Mouse (Mus musculus): ENCODE measurements around the gene H2-M10.5. TPM values are rescaled to one million over a fixed set of nuclear protein-coding genes. Genes with fewer than 3 reads are reported as not detected.

The H2-M10.5 gene
- polyA plus RNA-seq, 1 experiment = not detected

- TF ChIP-seq POLR2A (IDR thresholded peaks at IDR 0.05; ENCODE audit: extremely low read depth, insufficient read depth, low read length) (no peak), CTCF (IDR thresholded peaks at IDR 0.05; ENCODE audit: extremely low read depth, insufficient read depth, low read length) (no peak)
These were observed 39.2 kb downstream of the H2-M10.5 start, which contains the start of gene H2-M10.6 for GRCm38 (mm10) chr17:36811871-36812270. H2-M10.6 (plus strand) TSS chr17:36812171.

GRCm38 (mm10) chr17:36824005-36824404 is 51.3 kb downstream of the H2-M10.5 start:
- Histone ChIP-seq H3K27ac (ENCODE audit: insufficient read depth, low read length) (no peak overlapping the region), H3K4me3 (ENCODE audit: insufficient read depth, low read length) (no peak overlapping the region), H3K4me1 (ENCODE audit: control insufficient read depth, insufficient read depth, low read length) (no peaks in the 10 kb centered on the region)
- TF ChIP-seq CTCF (IDR thresholded peaks at IDR 0.05; ENCODE audit: extremely low read depth, insufficient read depth, low read length) = peak; percentile 59
- no peak for TF ChIP-seq POLR2A (IDR thresholded peaks at IDR 0.05; ENCODE audit: extremely low read depth, insufficient read depth, low read length)

More at GRCm38 (mm10) chr17:36811871-36812270, 39.2 kb downstream of the H2-M10.5 start, which contains the start of gene H2-M10.6:
- Histone ChIP-seq H3K27ac (ENCODE audit: insufficient read depth, low read length) (no peak within 1 kb of the TSS), H3K4me1 (ENCODE audit: control insufficient read depth, insufficient read depth, low read length) (no peaks in the 10 kb centered on the region), H3K4me3 (ENCODE audit: insufficient read depth, low read length) (no peak within 1 kb of the TSS)

- no peaks in the 10 kb centered on the region for H3K4me1 ChIP-seq (ENCODE audit: control insufficient read depth, insufficient read depth, low read length)
- no peak for TF ChIP-seq POLR2A (IDR thresholded peaks at IDR 0.05; ENCODE audit: extremely low read depth, insufficient read depth, low read length)
- 0 out of 2 replicates have a peak, but pooled peaks have one; percentile 8 for TF ChIP-seq CTCF (IDR thresholded peaks at IDR 0.05; ENCODE audit: extremely low read depth, insufficient read depth, low read length)
- no peak overlapping the region for H3K27ac ChIP-seq (ENCODE audit: insufficient read depth, low read length)
- H3K4me3 ChIP-seq (ENCODE audit: insufficient read depth, low read length) = no peak overlapping the region
These were observed 52.8 kb downstream of the H2-M10.5 start for GRCm38 (mm10) chr17:36825525-36825924.

Other genes starting within 250 kb of the H2-M10.5 start
- gene H2-M11, start 225.8 kb upstream of the H2-M10.5 start, polyA plus RNA-seq (2012; rRNA removed) = not detected in 2 replicates
- gene H2-M9, start 130.2 kb upstream of the H2-M10.5 start, polyA plus RNA-seq (2012; rRNA removed) = not detected in 2 replicates
- gene H2-M1, start 100.7 kb upstream of the H2-M10.5 start, polyA plus RNA-seq (2012; rRNA removed) = not detected in 2 replicates
- gene H2-M10.6, start 39.3 kb downstream of the H2-M10.5 start, polyA plus RNA-seq (2012; rRNA removed) = not detected in 2 replicates
- 18.6 and 19.2 TPM in 2 replicates for gene Trim26, start 64.2 kb downstream of the H2-M10.5 start, polyA plus RNA-seq (2012; rRNA removed)
- gene Trim15, start 94.3 kb downstream of the H2-M10.5 start, polyA plus RNA-seq (2012; rRNA removed) = not detected in 2 replicates
- not detected in 2 replicates for gene Trim10, start 96.7 kb downstream of the H2-M10.5 start, polyA plus RNA-seq (2012; rRNA removed)
- gene Trim40, start 117.2 kb downstream of the H2-M10.5 start, polyA plus RNA-seq (2012; rRNA removed) = 0.19 and 0.29 TPM in 2 replicates
- not detected in 2 replicates for gene Trim31, start 125.2 kb downstream of the H2-M10.5 start, polyA plus RNA-seq (2012; rRNA removed)
- gene Rnf39, start 170.0 kb downstream of the H2-M10.5 start, polyA plus RNA-seq (2012; rRNA removed) = 13.6 and 13.8 TPM in 2 replicates
- 184 and 193 TPM in 2 replicates for gene Ppp1r11, start 178.8 kb downstream of the H2-M10.5 start, polyA plus RNA-seq (2012; rRNA removed)
- 36.9 and 37.2 TPM in 2 replicates for gene Znrd1, start 185.6 kb downstream of the H2-M10.5 start, polyA plus RNA-seq (2012; rRNA removed)
- gene Znrd1as, start 185.7 kb downstream of the H2-M10.5 start, polyA plus RNA-seq (2012; rRNA removed) = 5.4 and 7.1 TPM in 2 replicates
- gene 2410137M14Rik, start 208.3 kb downstream of the H2-M10.5 start, polyA plus RNA-seq (2012; rRNA removed) = 0.85 and 1.0 TPM in 2 replicates
- gene H2-M5, start 216.6 kb downstream of the H2-M10.5 start, polyA plus RNA-seq (2012; rRNA removed) = 3.5 and 4.1 TPM in 2 replicates
- gene Zfp57, start 228.3 kb downstream of the H2-M10.5 start, polyA plus RNA-seq (2012; rRNA removed) = 25.2 and 29.3 TPM in 2 replicates